Mouse (Mus musculus) G1E (cell line): Measurements from ENCODE around the gene Chdh. TPM values are rescaled to one million over a fixed set of nuclear protein-coding genes. Genes with fewer than 3 reads are reported as not detected.

Experiments used
- ATAC-seq: 2 replicates; pipeline ENCODE4 v1.8.0; 2016; ENCODE audit warnings: mild to moderate bottlenecking; ENCODE audit not compliant: insufficient number of reproducible peaks, poor library complexity, low FRiP score, severe bottlenecking; ENCODE audit errors: extremely low read depth
- DNase-seq: peaks from one replicate; pipeline ENCODE4 v3.0.0; 2012; ENCODE audit warnings: low spot score
- H3K27me3 ChIP-seq: 2 replicates; pipeline ENCODE4 v1.6.1; 2012; ENCODE audit warnings: mild to moderate bottlenecking, low read length, inconsistent platforms; ENCODE audit not compliant: insufficient read depth
- H3K36me3 ChIP-seq: replicated peaks from 2 replicates; pipeline ENCODE3; 2012; ENCODE audit warnings: mild to moderate bottlenecking, inconsistent platforms
- H3K4me1 ChIP-seq: 2 replicates; pipeline ENCODE4 v1.6.1; 2012; ENCODE audit warnings: low read depth, low read length, inconsistent platforms, mixed read lengths; ENCODE audit not compliant: insufficient read depth
- H3K4me3 ChIP-seq: 2 replicates; pipeline ENCODE4 v1.5.1; 2012; ENCODE audit warnings: low read depth, mild to moderate bottlenecking, inconsistent platforms, low read length, moderate library complexity, mixed read lengths
- H3K9me3 ChIP-seq: replicated peaks from 2 replicates; pipeline ENCODE4 v1.6.1; 2012; ENCODE audit warnings: inconsistent platforms
- CTCF ChIP-seq: IDR thresholded peaks from 2 replicates; pipeline ENCODE4 v1.5.1; 2012; ENCODE audit warnings: low read depth, low read length, inconsistent platforms, mixed read lengths
- GATA1 ChIP-seq: IDR thresholded peaks from 2 replicates; pipeline ENCODE4 v1.6.1; 2012; ENCODE audit warnings: borderline replicate concordance, low read length, inconsistent platforms, mixed read lengths
- GATA2 ChIP-seq: IDR thresholded peaks from 2 replicates; pipeline ENCODE4 v1.6.1; 2012; ENCODE audit warnings: low read depth, low read length, inconsistent platforms, borderline replicate concordance
- POLR2AphosphoS5 ChIP-seq: IDR thresholded peaks from 2 replicates; pipeline ENCODE4 v1.6.1; 2012; ENCODE audit warnings: low read depth, low read length, inconsistent platforms; ENCODE audit not compliant: insufficient replicate concordance
- TAL1 ChIP-seq: conservative IDR thresholded peaks from 2 replicates; pipeline ENCODE4 v1.6.1; 2012; ENCODE audit warnings: low read depth, low read length, inconsistent platforms, mixed read lengths
- polyA plus RNA-seq: library from polyadenylated mRNA; stranded (reverse); fragments of >175 nt; gene quantifications from 2 replicates; pipeline ENCODE4 v1.2.3, GENCODE M21; 2012
- total RNA-seq, 2 experiments: library from RNA; stranded (forward) in 1 of 2; stranded (reverse) in 1 of 2; fragments of 200-1000 nt in 1 of 2; fragments of >200 nt in 1 of 2; fragmentation: Nextera tagmentation in 1 of 2; gene quantifications; 2 replicates each; pipeline ENCODE4 v1.2.3; 2014 to 2017

Chdh gene
- total and polyA plus RNA-seq, 3 experiments, result 0.16 TPM; not detected in 2

- TF ChIP-seq POLR2AphosphoS5 (no peak), TAL1 (no peak), GATA1 (no peak), CTCF (no peak), GATA2 (no peak)
- no peak overlapping the region for H3K4me3 ChIP-seq
- no peaks in the 10 kb centered on the region for H3K27me3 ChIP-seq
- no peak for DNase-seq
- no peaks in the 10 kb centered on the region for H3K9me3 ChIP-seq
- ATAC-seq, result no peak
- H3K4me1 ChIP-seq, result peaks cover 2% of the 10 kb centered on the region
- H3K36me3 ChIP-seq, result peaks cover 87% of the 10 kb centered on the region
These were observed 13.8 kb upstream of the Chdh start for GRCm38 (mm10) chr14:29994976-29995375.

GRCm38 (mm10) chr14:29996000-29996751 lies 12.6 kb upstream of the Chdh start:
- H3K9me3 ChIP-seq, result no peaks in the 10 kb centered on the region
- no peaks in the 10 kb centered on the region for H3K27me3 ChIP-seq
- no peak for ATAC-seq
- TF ChIP-seq GATA2 (no peak), TAL1 (no peak)
- H3K36me3 ChIP-seq, result peaks cover 75% of the 10 kb centered on the region
- peaks cover 2% of the 10 kb centered on the region for H3K4me1 ChIP-seq
- DNase-seq, result no peak
- H3K4me3 ChIP-seq, result no peak overlapping the region

GRCm38 (mm10) chr14:29997345-29997744 lies 11.5 kb upstream of the Chdh start:
- DNase-seq (no peak), ATAC-seq (no peak)
- Histone ChIP-seq H3K9me3 (no peaks in the 10 kb centered on the region), H3K4me3 (no peak overlapping the region), H3K36me3 (peaks cover 64% of the 10 kb centered on the region), H3K27me3 (no peaks in the 10 kb centered on the region), H3K4me1 (peaks cover 2% of the 10 kb centered on the region)
- no peak for TF ChIP-seq POLR2AphosphoS5
- TF ChIP-seq GATA1, result no peak
- no peak for TF ChIP-seq GATA2
- TF ChIP-seq TAL1, result no peak
- TF ChIP-seq CTCF, result no peak

- no peak for DNase-seq
- peaks cover 48% of the 10 kb centered on the region for H3K36me3 ChIP-seq
- H3K4me1 ChIP-seq, result peaks cover 2% of the 10 kb centered on the region
- H3K9me3 ChIP-seq, result no peaks in the 10 kb centered on the region
- ATAC-seq, result no peak
- peaks cover 3% of the 10 kb centered on the region; the same call in 1 of the 2 replicates for H3K27me3 ChIP-seq
- no peak overlapping the region for H3K4me3 ChIP-seq
- TF ChIP-seq GATA1, result no peak
- TF ChIP-seq CTCF, result no peak
- no peak for TF ChIP-seq POLR2AphosphoS5
- no peak for TF ChIP-seq TAL1
- no peak for TF ChIP-seq GATA2
These were observed 9.9 kb upstream of the Chdh start for GRCm38 (mm10) chr14:29998747-29999474.

GRCm38 (mm10) chr14:29999475-29999811 lies 9.4 kb upstream of the Chdh start:
- no peak for ATAC-seq
- no peak overlapping the region for H3K4me3 ChIP-seq

GRCm38 (mm10) chr14:30009864-30010560 lies 1.2 kb downstream of the Chdh start:
- no peak for TF ChIP-seq GATA2
- TF ChIP-seq GATA1, result no peak
- H3K36me3 ChIP-seq, result no peaks in the 10 kb centered on the region
- no peaks in the 10 kb centered on the region for H3K9me3 ChIP-seq
- H3K4me3 ChIP-seq, result no peak overlapping the region
- DNase-seq (no peak), ATAC-seq (no peak)
- H3K27me3 ChIP-seq, result peaks cover 10% of the 10 kb centered on the region
- H3K4me1 ChIP-seq, result no peaks in the 10 kb centered on the region

More at GRCm38 (mm10) chr14:29999475-29999811, 9.4 kb upstream of the Chdh start:
- DNase-seq, result no peak
- Histone ChIP-seq H3K27me3 (peaks cover 3% of the 10 kb centered on the region; the same call in 1 of the 2 replicates), H3K4me1 (peaks cover 2% of the 10 kb centered on the region), H3K9me3 (no peaks in the 10 kb centered on the region), H3K36me3 (peaks cover 43% of the 10 kb centered on the region)
- TF ChIP-seq POLR2AphosphoS5 (no peak), CTCF (no peak), GATA2 (no peak), TAL1 (no peak), GATA1 (no peak)
